ENCODE assay signal across 19 mouse cellular contexts in the genomic region with DNA sequence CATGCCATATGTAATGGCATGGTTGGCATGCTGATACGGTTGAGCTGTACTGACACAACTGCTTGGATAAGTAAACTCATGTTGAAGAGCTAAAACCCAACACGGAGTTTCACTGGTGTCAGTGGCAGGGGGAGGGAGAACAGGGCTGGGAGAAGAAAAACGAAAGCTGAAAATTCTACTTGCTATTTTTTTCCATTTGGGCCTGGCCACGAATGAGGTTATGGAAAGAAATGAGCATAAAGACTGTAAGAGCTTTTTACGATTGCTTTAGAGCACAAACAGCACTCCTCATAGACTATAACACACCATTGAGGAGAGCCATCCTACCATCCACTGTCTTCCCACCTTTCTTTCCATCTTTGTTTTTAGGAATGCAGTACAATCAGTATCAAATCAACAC.
DNase-seq lines count a peak whose midpoint lies in the region; ATAC-seq and TF ChIP-seq lines count a peak whose summit lies in the region.
"Had no signal": no experiment of that assay in that cellular context is flagged by ENCODE, and none has a peak within 500 bp of the region (broad histone marks: within the 10 kb centered on the region; RNA-seq: fewer than 3 reads in every experiment).

No protein-coding gene starts in this region.

- DNase-seq in midbrain, embryonic 11.5 days (ENCODE audit: low spot score, missing footprints): peak; percentile 19
- DNase-seq in CH12.LX (ENCODE audit: extremely low read depth): peak; percentile 29
- no peak for DNase-seq in adrenal gland, adult (ENCODE audit: inconsistent age in 2 of 2, low spot score in 1 of 2)
- DNase-seq: adrenal gland, adult 2 months; adrenal gland, adult 8-10 months; adrenal gland, postnatal 10 days; adrenal gland, postnatal 14 days; adrenal gland, postnatal 25 days; adrenal gland, postnatal 36 days; B cell, adult 2 months; cerebellum, adult 11 months; cerebellum, adult 11-12 months; cerebellum, adult 2 months; cerebellum, adult 8-10 months had no signal

- no peak overlapping the region for H3K4me3 ChIP-seq in midbrain, embryonic 11.5 days (ENCODE audit: low read depth, low read length)
- H3K4me3 ChIP-seq in midbrain, embryonic 16.5 days (ENCODE audit: low read depth, low read length): no peak overlapping the region
- no peak overlapping the region for H3K4me3 ChIP-seq in CH12.LX (replicated peaks in 1 of 3; ENCODE audit: low read depth in 2 of 3, low read length in 2 of 3, poor library complexity in 1 of 3)

- H3K9ac ChIP-seq in midbrain, embryonic 11.5 days (ENCODE audit: low read length): no peak overlapping the region
- no peak overlapping the region for H3K9ac ChIP-seq in midbrain, embryonic 16.5 days (ENCODE audit: low read depth, low read length)
- H3K9ac ChIP-seq in CH12.LX (ENCODE audit: insufficient read depth, low read depth): no peak overlapping the region

- H3K9me3 ChIP-seq in midbrain, embryonic 11.5 days (ENCODE audit: control insufficient read depth, low read length): no peaks in the 10 kb centered on the region
- no peaks in the 10 kb centered on the region for H3K9me3 ChIP-seq in midbrain, embryonic 16.5 days (replicated peaks; ENCODE audit: control insufficient read depth, low read length, poor library complexity, severe bottlenecking)
- H3K9me3 ChIP-seq in CH12.LX (replicated peaks; ENCODE audit: low read length): no peaks in the 10 kb centered on the region
- H3K9me3 ChIP-seq: G1E had no signal

- H3K36me3 ChIP-seq in midbrain, embryonic 11.5 days (ENCODE audit: control insufficient read depth, insufficient read depth, low read length): no peaks in the 10 kb centered on the region
- H3K36me3 ChIP-seq in midbrain, embryonic 16.5 days (ENCODE audit: control insufficient read depth, insufficient read depth, low read length): no peaks in the 10 kb centered on the region
- peaks cover 0 to 3% of the 10 kb centered on the region in 2 experiments for H3K36me3 ChIP-seq in CH12.LX (replicated peaks in 1 of 2; ENCODE audit: control insufficient read depth in 1 of 2, insufficient read depth in 1 of 2, low read length in 1 of 2)
- H3K36me3 ChIP-seq: G1E had no signal

- TF ChIP-seq CTCF in CH12.LX (conservative IDR thresholded peaks at IDR 0.05 in 1 of 2, IDR thresholded peaks at IDR 0.05 in 1 of 2; ENCODE audit: low read depth in 2 of 2, low read length in 2 of 2): no peak

- TF ChIP-seq RAD21 in CH12.LX (IDR thresholded peaks at IDR 0.05; ENCODE audit: low read depth, low read length): no peak

- dilution Hi-C loops in CH12.LX (cut with MboI; ENCODE audit: extremely low pct_ligation_motif_present, extremely low pct_unique_long_range_greater_than_20kb, low sequenced_read_pairs): no loop called here

- 92% methylated on average over 5 of the region's 5 CpGs for WGBS in midbrain, embryonic 11.5 days
- 87% methylated on average over 5 of the region's 5 CpGs for WGBS in midbrain, embryonic 16.5 days

- no peak overlapping the region for H3K4me2 ChIP-seq in midbrain, embryonic 11.5 days
- H3K4me2 ChIP-seq in midbrain, embryonic 16.5 days (ENCODE audit: low read length): no peak overlapping the region
- peak overlapping the region; percentile 22 for H3K4me2 ChIP-seq in CH12.LX (ENCODE audit: insufficient read depth, low read depth, poor library complexity, severe bottlenecking)

- no peaks in the 10 kb centered on the region for H3K27me3 ChIP-seq in midbrain, embryonic 11.5 days (ENCODE audit: control insufficient read depth, insufficient read depth, low read length)
- no peaks in the 10 kb centered on the region for H3K27me3 ChIP-seq in midbrain, embryonic 16.5 days (ENCODE audit: control insufficient read depth, insufficient read depth, low read depth, low read length)
- H3K27me3 ChIP-seq in CH12.LX (replicated peaks): no peaks in the 10 kb centered on the region
- H3K27me3 ChIP-seq: Patski had no signal

- in situ Hi-C loops in CH12.LX (cut with MboI; ENCODE audit: low pct_ligation_motif_present, low pct_unique_long_range_greater_than_20kb, low sequenced_read_pairs): no loop called here

- ATAC-seq in midbrain, embryonic 11.5 days (ENCODE audit: low FRiP score): no peak
- ATAC-seq in midbrain, embryonic 16.5 days: no peak
- ATAC-seq: activated CD4-positive, CD25-positive, alpha-beta regulatory T cell, adult 4 months; CD4-positive, CD25-positive, alpha-beta regulatory T cell, adult 4 months; Patski had no signal

- no peaks in the 10 kb centered on the region for H3K79me2 ChIP-seq in CH12.LX (replicated peaks; ENCODE audit: control insufficient read depth, extremely low read depth, insufficient read depth, poor library complexity, severe bottlenecking)

- no peak for TF ChIP-seq POLR2A in CH12.LX (IDR thresholded peaks at IDR 0.05; ENCODE audit: low read depth, low read length)

- H3K27ac ChIP-seq in midbrain, embryonic 11.5 days (ENCODE audit: low read depth, low read length): no peak overlapping the region
- no peak overlapping the region for H3K27ac ChIP-seq in midbrain, embryonic 16.5 days (ENCODE audit: low read length)
- H3K27ac ChIP-seq in CH12.LX (ENCODE audit: insufficient read depth, low read depth): no peak overlapping the region

- TF ChIP-seq EP300 in CH12.LX (IDR thresholded peaks at IDR 0.05; ENCODE audit: low read length): peak; percentile 85

- H3K4me1 ChIP-seq in midbrain, embryonic 11.5 days (ENCODE audit: control insufficient read depth, insufficient read depth, low read length): no peaks in the 10 kb centered on the region
- H3K4me1 ChIP-seq in midbrain, embryonic 16.5 days (ENCODE audit: control insufficient read depth, insufficient read depth, low read length): no peaks in the 10 kb centered on the region
- H3K4me1 ChIP-seq in CH12.LX (ENCODE audit: control insufficient read depth in 1 of 2, insufficient read depth in 2 of 2): peaks cover 8 to 23% of the 10 kb centered on the region in 2 experiments

TF ChIP-seq in CH12.LX, 34 proteins besides CTCF, POLR2A, EP300 and RAD21:
- no peak for TF ChIP-seq CHD1 (IDR thresholded peaks at IDR 0.05; ENCODE audit: low read depth, low read length)
- no peak for TF ChIP-seq USF1 (IDR thresholded peaks at IDR 0.05; ENCODE audit: low read depth, low read length)
- no peak for TF ChIP-seq MYC (IDR thresholded peaks at IDR 0.05; ENCODE audit: low read depth, low read length)
- peak; percentile 66 for TF ChIP-seq MEF2A (IDR thresholded peaks at IDR 0.05; ENCODE audit: borderline replicate concordance, low read depth, low read length)
- TF ChIP-seq ZNF384 (IDR thresholded peaks at IDR 0.05; ENCODE audit: low read depth, low read length): peak; percentile 23
- no peak for TF ChIP-seq SMC3 (IDR thresholded peaks at IDR 0.05; ENCODE audit: low read depth, low read length)
- TF ChIP-seq ETS1 (conservative IDR thresholded peaks at IDR 0.05; ENCODE audit: low read depth, low read length): peak; percentile 51; the same call in 1 of the 2 replicates
- TF ChIP-seq MAFK (IDR thresholded peaks at IDR 0.05; ENCODE audit: insufficient replicate concordance, low read length): 0 out of 2 replicates have a peak, but pooled peaks have one; percentile 31
- no peak for TF ChIP-seq POLR2AphosphoS2 (IDR thresholded peaks at IDR 0.05; ENCODE audit: low read depth, low read length)
- TF ChIP-seq IRF4 (IDR thresholded peaks at IDR 0.05; ENCODE audit: low read depth, low read length): peak; percentile 74
- TF ChIP-seq MAZ (IDR thresholded peaks at IDR 0.05; ENCODE audit: low read depth, low read length): no peak
- peak; percentile 83 for TF ChIP-seq JUND (conservative IDR thresholded peaks at IDR 0.05; ENCODE audit: low read depth, low read length)
- no peak for TF ChIP-seq UBTF (IDR thresholded peaks at IDR 0.05; ENCODE audit: low read depth, low read length)
- 0 out of 2 replicates have a peak, but pooled peaks have one; percentile 8 for TF ChIP-seq BHLHE40 (IDR thresholded peaks at IDR 0.05; ENCODE audit: low read depth, low read length)
- TF ChIP-seq TCF12 (IDR thresholded peaks at IDR 0.05; ENCODE audit: low read depth, low read length): 0 out of 2 replicates have a peak, but pooled peaks have one; percentile 30
- TF ChIP-seq JUN (IDR thresholded peaks at IDR 0.05; ENCODE audit: insufficient read depth, low read depth, low read length): peak; percentile 84
- no peak for TF ChIP-seq RCOR1 (conservative IDR thresholded peaks at IDR 0.05; ENCODE audit: low read depth, low read length)

Comparison
In these comparisons a context has a peak if more than half of its experiments do, and no peak if none do; other contexts are left out.
1. DNase-seq: peak in midbrain, embryonic 11.5 days (single experiment) and CH12.LX (single experiment); none in adrenal gland, adult (0 of 2).